Mouse (Mus musculus) ZHBTc4 (cell line): Measurements from ENCODE around the gene Krtap28-10.

ENCODE experiments used
- DNase-seq: peaks from one replicate; pipeline ENCODE4 v3.0.0-alpha.2; 2011; ENCODE audit warnings: low read depth, low spot score

Gene Krtap28-10

DNA sequence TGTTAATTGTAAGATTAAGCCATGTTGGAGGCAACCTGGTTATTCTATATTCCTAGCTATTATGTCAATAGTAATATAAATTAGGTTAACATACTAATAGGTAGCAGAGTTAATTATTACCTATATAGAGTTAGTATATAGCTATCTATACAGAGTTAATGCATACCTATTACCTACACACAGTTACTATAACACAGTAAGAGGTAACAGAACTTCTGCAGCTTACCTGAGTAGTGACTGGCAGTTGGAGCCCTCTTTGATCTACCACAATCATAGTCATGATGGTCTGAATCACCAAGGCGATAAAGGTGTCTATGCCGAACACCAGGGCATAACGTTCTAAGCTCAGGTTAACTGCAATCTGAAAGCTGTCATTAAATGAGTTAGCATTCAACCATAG, 27.8 kb downstream of the Krtap28-10 start:
- DNase-seq: no peak

GRCm38 (mm10) chr1:83007471-83007870, 34.8 kb downstream of the Krtap28-10 start:
- no peak for DNase-seq

GRCm38 (mm10) chr1:83006218-83007179, 35.8 kb downstream of the Krtap28-10 start:
- no peak for DNase-seq

DNA sequence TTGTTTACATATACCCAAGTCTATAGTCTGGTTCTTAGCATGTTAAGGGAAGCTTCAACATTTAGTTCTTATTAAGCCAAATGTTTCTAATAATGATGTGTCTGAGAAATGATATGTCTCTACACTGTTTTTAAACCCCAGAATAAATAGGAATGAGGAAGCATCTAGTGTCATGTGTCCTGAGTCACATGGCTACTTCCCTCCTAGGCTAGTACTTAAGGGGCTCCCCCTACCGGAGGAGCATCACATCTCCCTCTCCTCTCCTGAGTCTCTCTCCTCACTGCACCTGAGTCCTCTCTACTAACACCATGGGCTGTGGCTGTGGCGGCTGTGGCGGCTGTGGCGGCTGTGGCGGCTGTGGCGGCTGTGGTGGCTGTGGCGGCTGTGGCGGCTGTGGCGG, 42.0 kb downstream of the Krtap28-10 start, which contains the start of gene Gm47959:
Gene Gm47959, plus strand, starts transcription at position 243 of the 400 bp plus-strand sequence.
- DNase-seq: peak; percentile 69

DNA sequence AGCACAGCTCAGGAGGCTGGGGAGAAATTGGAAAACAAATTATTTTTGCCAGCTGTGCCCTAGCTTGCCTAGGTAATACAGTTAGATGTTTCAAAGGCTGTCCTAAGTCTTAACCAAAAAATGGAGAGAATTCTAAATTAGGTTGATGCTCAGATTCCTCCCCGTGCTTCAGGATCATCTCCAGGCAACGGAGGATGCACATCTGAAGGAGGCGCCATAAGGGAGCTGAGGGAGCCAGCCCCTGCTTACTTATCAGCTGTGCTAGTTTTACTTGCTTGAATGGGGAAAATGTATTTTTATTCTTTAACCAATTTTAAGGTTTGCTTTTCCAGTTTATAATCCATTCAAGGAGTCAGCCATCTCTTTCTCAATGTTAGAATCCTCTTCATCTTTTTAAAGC, 48.3 kb downstream of the Krtap28-10 start:
- no peak for DNase-seq

- no peak for DNase-seq
These were observed 50.2 kb downstream of the Krtap28-10 start for GRCm38 (mm10) chr1:82992093-82992492.

DNA sequence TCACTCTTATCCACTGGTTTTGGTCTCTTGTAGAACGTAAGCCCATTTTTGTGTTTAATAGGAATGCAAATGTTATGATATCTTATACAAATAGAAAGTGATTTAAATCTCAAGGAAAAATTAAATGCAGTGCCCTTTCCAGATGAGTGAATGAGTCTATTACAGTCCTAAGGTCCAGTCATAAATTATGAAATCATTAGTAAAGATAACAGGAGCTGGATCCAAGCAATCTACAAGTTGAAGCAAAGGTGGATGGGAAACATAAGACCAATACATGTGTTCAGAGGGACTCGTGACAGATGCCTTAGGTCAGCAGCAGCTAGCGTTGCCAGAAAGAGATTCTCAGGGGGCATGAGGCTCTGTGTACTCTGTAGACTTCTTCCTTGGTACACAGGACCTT, 50.7 kb downstream of the Krtap28-10 start:
- no peak for DNase-seq
